Mouse (Mus musculus) 3T3-L1 (cell line): ENCODE measurements at regions not wholly inside any gene's neighbourhood (a gene's known extent, or its start where the extent isn't known, plus 50 kb on each side); places are given as distances from the start of the nearest gene placed in this dataset.

Source experiments
- DNase-seq: peaks from one replicate; pipeline ENCODE4 v3.0.0-alpha.2; 2015; ENCODE audit warnings: low read depth, low spot score

- peak; percentile 77 for DNase-seq
Measured at GRCm38 (mm10) chr13:35469361-35470198, 190.1 kb upstream of the Cdyl start.

GRCm38 (mm10) chr13:35478226-35478625, 181.4 kb upstream of the Cdyl start:
- DNase-seq, result no peak

- no peak for DNase-seq
Measured at GRCm38 (mm10) chr13:35482340-35482739, 177.3 kb upstream of the Cdyl start.

GRCm38 (mm10) chr13:35486125-35486524, 173.5 kb upstream of the Cdyl start:
- DNase-seq, result peak; percentile 56

GRCm38 (mm10) chr13:35499776-35500175, 159.9 kb upstream of the Cdyl start:
- no peak for DNase-seq

- DNase-seq, result no peak
Measured at GRCm38 (mm10) chr13:35500891-35501290, 158.7 kb upstream of the Cdyl start.

GRCm38 (mm10) chr13:35501351-35502146, 158.1 kb upstream of the Cdyl start:
- peak; percentile 72 for DNase-seq

GRCm38 (mm10) chr13:35502147-35502522, 157.5 kb upstream of the Cdyl start:
- DNase-seq, result peak; percentile 72

- no peak for DNase-seq
Measured at GRCm38 (mm10) chr13:35503362-35503821, 156.2 kb upstream of the Cdyl start.

GRCm38 (mm10) chr13:35507195-35507594, 152.4 kb upstream of the Cdyl start:
- peak; percentile 79 for DNase-seq

GRCm38 (mm10) chr13:35512029-35512507, 147.6 kb upstream of the Cdyl start:
- DNase-seq, result peak; percentile 32

GRCm38 (mm10) chr13:35513120-35513519, 146.5 kb upstream of the Cdyl start:
- DNase-seq, result no peak

- DNase-seq, result no peak
Measured at GRCm38 (mm10) chr13:35515291-35515690, 144.3 kb upstream of the Cdyl start.

- DNase-seq, result no peak
Measured at GRCm38 (mm10) chr13:35517692-35518091, 141.9 kb upstream of the Cdyl start.

- no peak for DNase-seq
Measured at GRCm38 (mm10) chr13:35522272-35522671, 137.4 kb upstream of the Cdyl start.

- DNase-seq, result no peak
Measured at GRCm38 (mm10) chr13:35529577-35529976, 130.1 kb upstream of the Cdyl start.

- DNase-seq, result no peak
Measured at GRCm38 (mm10) chr13:35537106-35537505, 122.5 kb upstream of the Cdyl start.

GRCm38 (mm10) chr13:35537936-35538335, 121.7 kb upstream of the Cdyl start:
- DNase-seq, result no peak

- no peak for DNase-seq
Measured at GRCm38 (mm10) chr13:35540433-35540832, 119.2 kb upstream of the Cdyl start.

GRCm38 (mm10) chr13:35541053-35541452, 118.6 kb upstream of the Cdyl start:
- DNase-seq, result no peak

GRCm38 (mm10) chr13:35564006-35564405, 95.6 kb upstream of the Cdyl start:
- DNase-seq, result no peak

GRCm38 (mm10) chr13:35581616-35582015, 78.0 kb upstream of the Cdyl start:
- DNase-seq, result no peak
